Mouse (Mus musculus) thymus, postnatal 10 days (tissue): ENCODE results near the gene Bglap2.
"Not testable (repeated sequence)": the region's sequence is repeated elsewhere in the genome, so short reads cannot be mapped to it uniquely, and the experiment has no call there.

ENCODE experiments used
- DNase-seq, 2 experiments: peaks; one replicate each; pipeline ENCODE4 v3.0.0; 2021; ENCODE audit warnings: low spot score in 2 of 2

Bglap2 gene

GRCm38 (mm10) chr3:88393776-88394375 lies 15.4 kb upstream of the Bglap2 start:
- DNase-seq, result no peak

GRCm38 (mm10) chr3:88384364-88384763 lies 5.9 kb upstream of the Bglap2 start, which contains the start of gene Bglap:
Bglap (minus strand) TSS chr3:88384464.
- no peak for DNase-seq

GRCm38 (mm10) chr3:88382383-88382782 lies 3.9 kb upstream of the Bglap2 start:
- DNase-seq, result not testable (repeated sequence)

- peak; percentile 63 to 80 for DNase-seq
Observed at GRCm38 (mm10) chr3:88381389-88382315, 3.2 kb upstream of the Bglap2 start.

GRCm38 (mm10) chr3:88376644-88377043 lies 1.9 kb downstream of the Bglap2 start:
- not testable (repeated sequence) for DNase-seq

- DNase-seq, result peak; percentile 46 to 57
Observed at GRCm38 (mm10) chr3:88375750-88376626, 2.5 kb downstream of the Bglap2 start.

- not testable (repeated sequence) for DNase-seq
Observed at GRCm38 (mm10) chr3:88372643-88373042, 5.9 kb downstream of the Bglap2 start, which contains the start of gene Bglap3. Bglap3 (minus strand) TSS chr3:88372743.

GRCm38 (mm10) chr3:88368511-88368910 lies 10.0 kb downstream of the Bglap2 start:
- not testable (repeated sequence) for DNase-seq

- DNase-seq, result not testable (repeated sequence)
Observed at GRCm38 (mm10) chr3:88367517-88367916, 11.0 kb downstream of the Bglap2 start.

- peak; percentile 80 to 84 for DNase-seq
Observed at GRCm38 (mm10) chr3:88366830-88367428, 11.6 kb downstream of the Bglap2 start.

- peak in 1 of 2 experiments; percentile 14 for DNase-seq
Observed at GRCm38 (mm10) chr3:88365705-88366361, 12.7 kb downstream of the Bglap2 start.

GRCm38 (mm10) chr3:88364337-88364736 lies 14.2 kb downstream of the Bglap2 start, which contains the start of gene Paqr6:
Paqr6 (plus strand) TSS chr3:88364584.
- DNase-seq, result no peak

GRCm38 (mm10) chr3:88363700-88364099 lies 14.8 kb downstream of the Bglap2 start:
- no peak for DNase-seq

GRCm38 (mm10) chr3:88361612-88362313 lies 16.7 kb downstream of the Bglap2 start:
- no peak for DNase-seq

- DNase-seq, result peak in 1 of 2 experiments; percentile 18
Observed at GRCm38 (mm10) chr3:88361096-88361495, 17.4 kb downstream of the Bglap2 start.

GRCm38 (mm10) chr3:88359989-88360388 lies 18.5 kb downstream of the Bglap2 start:
- DNase-seq, result no peak

- DNase-seq, result no peak
Observed at GRCm38 (mm10) chr3:88359584-88359983, 18.9 kb downstream of the Bglap2 start.

- DNase-seq, result no peak
Observed at GRCm38 (mm10) chr3:88354396-88355165, 23.9 kb downstream of the Bglap2 start.

GRCm38 (mm10) chr3:88352907-88353306 lies 25.6 kb downstream of the Bglap2 start:
- no peak for DNase-seq
